Mouse (Mus musculus) small intestine, adult 2 months (tissue): ENCODE measurements at regions not wholly inside any gene's neighbourhood (a gene's known extent, or its start where the extent isn't known, plus 50 kb on each side); places are given as distances from the start of the nearest gene placed in this dataset.

Source experiments
- H3K27ac ChIP-seq: fragments of 200-500 bp; 2 replicates; pipeline ENCODE4 v1.5.1; 2012; ENCODE audit warnings: low read depth, low read length, control low read depth, inconsistent platforms; ENCODE audit not compliant: insufficient read depth
- H3K27me3 ChIP-seq: fragments of 200-500 bp; 2 replicates; pipeline ENCODE4 v1.6.1; 2012; ENCODE audit warnings: mild to moderate bottlenecking, moderate library complexity, low read length, inconsistent platforms; ENCODE audit not compliant: control insufficient read depth, insufficient read depth
- H3K36me3 ChIP-seq: fragments of 200-500 bp; 2 replicates; pipeline ENCODE4 v1.6.1; 2012; ENCODE audit warnings: mild to moderate bottlenecking, low read length, control low read depth, inconsistent platforms; ENCODE audit not compliant: control insufficient read depth, insufficient read depth
- H3K4me1 ChIP-seq: fragments of 200-500 bp; 2 replicates; pipeline ENCODE4 v1.6.1; 2012; ENCODE audit warnings: low read length, inconsistent platforms, mixed read lengths; ENCODE audit not compliant: control insufficient read depth, insufficient read depth, insufficient read length
- H3K4me3 ChIP-seq: fragments of 200-500 bp; 2 replicates; pipeline ENCODE4 v1.5.1; 2012; ENCODE audit warnings: low read depth, mild to moderate bottlenecking, control low read depth, inconsistent platforms, low read length, moderate library complexity
- CTCF ChIP-seq: fragments of 200-500 bp; IDR thresholded peaks from 2 replicates; pipeline ENCODE4 v1.5.1; 2012; ENCODE audit warnings: low read depth, mild to moderate bottlenecking, control low read depth, inconsistent platforms, low read length, moderate library complexity, mixed read lengths; ENCODE audit not compliant: insufficient replicate concordance, insufficient read length; ENCODE audit errors: extremely low read depth
- POLR2A ChIP-seq: fragments of 200-500 bp; IDR thresholded peaks from 2 replicates; pipeline ENCODE4 v1.6.1; 2012; ENCODE audit warnings: low read depth, mild to moderate bottlenecking, control low read depth, inconsistent platforms, low read length, moderate library complexity
- WGBS: fragments of 180-500 bp; shearing (Covaris S2); methylation state at CpG from one replicate; pipeline ENCODE4 v1.1.7; 2018; 5-methylcytosine and 5-hydroxymethylcytosine counted together

DNA sequence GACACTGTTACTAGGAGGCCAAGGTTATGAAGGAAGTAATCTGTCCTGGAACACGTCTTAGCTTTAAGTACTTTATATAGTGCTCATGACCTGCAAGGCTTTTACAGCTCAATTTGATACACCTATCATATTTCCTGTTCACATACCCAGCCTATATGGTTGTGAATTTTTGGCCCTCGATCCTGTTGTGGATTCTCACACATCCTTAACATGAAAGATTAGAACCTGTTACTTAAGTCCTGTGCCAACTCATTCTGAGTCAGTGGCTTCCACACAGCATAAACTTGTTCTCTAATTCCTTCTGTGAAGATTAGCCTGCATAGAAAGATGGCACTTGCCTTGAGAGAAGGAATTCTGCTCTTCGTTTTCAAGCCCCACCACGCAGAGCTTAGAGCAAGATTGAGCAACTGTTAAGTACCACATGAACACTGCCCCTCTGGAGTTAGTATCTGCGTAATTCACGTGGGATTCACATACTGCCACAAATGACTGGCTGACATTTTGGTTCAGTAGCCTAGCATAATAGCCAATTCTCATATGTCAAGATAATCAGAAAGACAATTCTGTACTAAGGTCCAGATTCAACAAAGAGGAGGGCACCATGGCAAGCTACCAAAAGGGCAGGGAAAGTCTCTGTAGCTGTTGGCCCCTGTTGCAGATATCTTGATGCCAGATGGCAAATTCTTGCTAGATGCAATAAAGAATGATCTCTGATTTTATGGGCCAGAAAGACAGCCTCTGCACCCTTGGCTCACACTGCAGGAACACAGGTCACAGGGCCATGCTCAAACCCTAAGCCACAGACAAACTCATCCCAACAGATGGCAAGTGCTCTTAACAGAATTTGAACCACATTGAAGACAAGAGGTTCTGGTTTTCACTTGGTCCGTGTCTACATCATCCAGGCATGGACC lies 62.7 kb upstream of the Slc4a7 start:
- no peak overlapping the region for H3K4me3 ChIP-seq
- no peaks in the 10 kb centered on the region for H3K36me3 ChIP-seq
- no peak for TF ChIP-seq POLR2A
- TF ChIP-seq CTCF = no peak
- 44% methylated on average over 7 of the region's 7 CpGs for WGBS
- no peaks in the 10 kb centered on the region for H3K27me3 ChIP-seq
- peak overlapping the region; percentile 53; the same call in 1 of the 2 replicates for H3K27ac ChIP-seq
- peaks cover 24% of the 10 kb centered on the region; the same call in 1 of the 2 replicates for H3K4me1 ChIP-seq

- no peaks in the 10 kb centered on the region for H3K27me3 ChIP-seq
- H3K4me3 ChIP-seq = no peak overlapping the region
- peak overlapping the region; percentile 53 for H3K27ac ChIP-seq
- WGBS = 14% methylated on average over 3 of the region's 3 CpGs
- no peaks in the 10 kb centered on the region for H3K36me3 ChIP-seq
- TF ChIP-seq CTCF = no peak
- H3K4me1 ChIP-seq = peaks cover 24% of the 10 kb centered on the region; the same call in 1 of the 2 replicates
Measured at GRCm38 (mm10) chr14:14640023-14640441, 62.0 kb upstream of the Slc4a7 start.

DNA sequence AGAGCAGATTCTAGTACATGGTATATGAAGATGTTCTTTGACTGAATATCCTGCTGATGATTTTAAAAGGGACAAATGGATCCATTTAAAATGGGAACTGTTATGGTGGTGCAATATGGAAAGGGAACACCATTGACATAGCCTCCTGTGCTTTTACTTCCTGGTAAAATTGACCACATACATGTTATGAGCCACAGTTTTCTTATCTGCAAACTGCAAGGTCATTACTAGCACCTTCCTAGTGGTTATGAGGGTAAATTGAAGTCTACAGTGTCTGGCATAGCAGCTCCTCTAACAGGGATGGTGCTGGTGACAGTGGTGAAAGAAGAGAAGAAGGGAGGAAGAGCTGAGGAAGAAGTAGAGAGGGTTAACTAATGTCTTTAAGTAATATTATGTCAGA lies 61.5 kb upstream of the Slc4a7 start:
- Histone ChIP-seq H3K36me3 (no peaks in the 10 kb centered on the region), H3K4me3 (no peak overlapping the region), H3K4me1 (peaks cover 24% of the 10 kb centered on the region; the same call in 1 of the 2 replicates), H3K27ac (peak overlapping the region; percentile 53), H3K27me3 (no peaks in the 10 kb centered on the region)
- TF ChIP-seq POLR2A = no peak
- TF ChIP-seq CTCF = no peak

DNA sequence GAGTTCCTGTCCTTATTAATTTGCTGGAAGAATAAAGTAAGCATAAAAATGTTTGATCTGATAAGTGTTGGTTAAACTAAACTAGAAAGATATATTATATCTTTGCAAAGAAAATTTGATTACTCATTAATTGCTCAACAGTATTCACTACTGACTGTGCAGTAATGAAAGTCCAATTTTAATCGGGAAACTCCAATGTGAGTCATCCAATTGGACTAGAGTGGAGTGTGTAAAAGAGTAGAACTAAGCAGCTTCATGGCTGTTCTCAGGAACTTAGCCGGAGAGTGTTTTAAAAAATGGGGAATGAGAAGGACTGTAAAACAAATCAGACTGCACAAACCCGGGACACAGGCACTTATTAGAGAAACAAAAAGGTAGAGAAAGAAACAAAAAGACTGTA lies 58.5 kb upstream of the Slc4a7 start:
- Histone ChIP-seq H3K36me3 (no peaks in the 10 kb centered on the region), H3K4me1 (peaks cover 22% of the 10 kb centered on the region; the same call in 1 of the 2 replicates), H3K27me3 (no peaks in the 10 kb centered on the region), H3K27ac (peak overlapping the region; percentile 54; the same call in 1 of the 2 replicates), H3K4me3 (no peak overlapping the region)
- 40% methylated on average over 3 of the region's 3 CpGs for WGBS
- TF ChIP-seq CTCF (no peak), POLR2A (no peak)

- no peak for TF ChIP-seq CTCF
- no peak for TF ChIP-seq POLR2A
- no peak overlapping the region for H3K27ac ChIP-seq
- H3K4me1 ChIP-seq = peaks cover 11% of the 10 kb centered on the region; the same call in 1 of the 2 replicates
- no peaks in the 10 kb centered on the region for H3K36me3 ChIP-seq
- H3K4me3 ChIP-seq = no peak overlapping the region
- H3K27me3 ChIP-seq = no peaks in the 10 kb centered on the region
- WGBS = 85% methylated on average over 3 of the region's 3 CpGs
Measured at GRCm38 (mm10) chr14:14645084-14645483, 57.0 kb upstream of the Slc4a7 start.
